Mouse (Mus musculus): ENCODE measurements around the gene Pin1. TPM values are rescaled to one million over a fixed set of nuclear protein-coding genes. Genes with fewer than 3 reads are reported as not detected.
"Not testable (repeated sequence)": the region's sequence is repeated elsewhere in the genome, so short reads cannot be mapped to it uniquely, and the experiment has no call there.

The Pin1 gene
- total RNA-seq, 1 experiment: 66.6 TPM

- H3K27ac ChIP-seq (ENCODE audit: insufficient read depth, low read depth, low read length, poor library complexity, severe bottlenecking): no peak overlapping the region
- in situ Hi-C loops (cut with MboI; ENCODE audit: low sequenced_read_pairs in 2 of 2, unreplicated experiment in 2 of 2): no loop called here
- H3K9me3 ChIP-seq (ENCODE audit: control insufficient read depth, insufficient read depth, low read depth, low read length): no peaks in the 10 kb centered on the region
- TF ChIP-seq ZC3H11A (IDR thresholded peaks at IDR 0.05; ENCODE audit: borderline replicate concordance, low read depth, low read length) (no peak), HCFC1 (IDR thresholded peaks at IDR 0.05; ENCODE audit: borderline replicate concordance, insufficient read depth, low read length) (no peak), ZNF384 (IDR thresholded peaks at IDR 0.05; ENCODE audit: low read depth, low read length) (no peak), CHD2 (IDR thresholded peaks at IDR 0.05; ENCODE audit: low read depth, low read length) (no peak), MAFK (IDR thresholded peaks at IDR 0.05; ENCODE audit: insufficient read depth, low read depth, low read length) (no peak)
- no peaks in the 10 kb centered on the region for H3K36me3 ChIP-seq (ENCODE audit: control insufficient read depth, insufficient read depth, low read length, poor library complexity, severe bottlenecking)
- H3K9ac ChIP-seq (ENCODE audit: insufficient read depth, low read depth, low read length, poor library complexity, severe bottlenecking): no peak overlapping the region
- H3K4me1 ChIP-seq (ENCODE audit: control insufficient read depth in 2 of 2, insufficient read depth in 2 of 2, low read length in 2 of 2, poor library complexity in 1 of 2): peaks cover 0 to 5% of the 10 kb centered on the region in 2 experiments; a peak in 1 of 4 replicates
- DNase-seq (ENCODE audit: low read depth, low spot score): no peak
- no peak overlapping the region for H3K4me3 ChIP-seq (ENCODE audit: insufficient read depth in 1 of 2, low read depth in 1 of 2, low read length in 2 of 2, poor library complexity in 1 of 2, severe bottlenecking in 1 of 2)
Measured at GRCm38 (mm10) chr9:20685081-20685861, 33.4 kb downstream of the Pin1 start.

- no peak overlapping the region for H3K27ac ChIP-seq (ENCODE audit: insufficient read depth, low read depth, low read length, poor library complexity, severe bottlenecking)
- H3K4me1 ChIP-seq (ENCODE audit: control insufficient read depth in 2 of 2, insufficient read depth in 2 of 2, low read length in 2 of 2, poor library complexity in 1 of 2): peaks cover 0 to 5% of the 10 kb centered on the region in 2 experiments; a peak in 1 of 4 replicates
- H3K9ac ChIP-seq (ENCODE audit: insufficient read depth, low read depth, low read length, poor library complexity, severe bottlenecking): no peak overlapping the region
- no peak overlapping the region for H3K4me3 ChIP-seq (ENCODE audit: insufficient read depth in 1 of 2, low read depth in 1 of 2, low read length in 2 of 2, poor library complexity in 1 of 2, severe bottlenecking in 1 of 2)
- in situ Hi-C loops (cut with MboI; ENCODE audit: low sequenced_read_pairs in 2 of 2, unreplicated experiment in 2 of 2): no loop called here
- TF ChIP-seq ZNF384 (IDR thresholded peaks at IDR 0.05; ENCODE audit: low read depth, low read length) (no peak), ZC3H11A (IDR thresholded peaks at IDR 0.05; ENCODE audit: borderline replicate concordance, low read depth, low read length) (no peak), HCFC1 (IDR thresholded peaks at IDR 0.05; ENCODE audit: borderline replicate concordance, insufficient read depth, low read length) (no peak), CHD2 (IDR thresholded peaks at IDR 0.05; ENCODE audit: low read depth, low read length) (no peak), MAFK (IDR thresholded peaks at IDR 0.05; ENCODE audit: insufficient read depth, low read depth, low read length) (no peak)
- DNase-seq (ENCODE audit: low read depth, low spot score): no peak
- H3K36me3 ChIP-seq (ENCODE audit: control insufficient read depth, insufficient read depth, low read length, poor library complexity, severe bottlenecking): no peaks in the 10 kb centered on the region
- no peaks in the 10 kb centered on the region for H3K9me3 ChIP-seq (ENCODE audit: control insufficient read depth, insufficient read depth, low read depth, low read length)
Measured at GRCm38 (mm10) chr9:20689403-20689802, 37.5 kb downstream of the Pin1 start.

GRCm38 (mm10) chr9:20689913-20690312 is 38.0 kb downstream of the Pin1 start:
- Histone ChIP-seq H3K4me3 (ENCODE audit: insufficient read depth in 1 of 2, low read depth in 1 of 2, low read length in 2 of 2, poor library complexity in 1 of 2, severe bottlenecking in 1 of 2) (no peak overlapping the region), H3K4me1 (ENCODE audit: control insufficient read depth in 2 of 2, insufficient read depth in 2 of 2, low read length in 2 of 2, poor library complexity in 1 of 2) (peaks cover 0 to 5% of the 10 kb centered on the region in 2 experiments; a peak in 1 of 4 replicates), H3K36me3 (ENCODE audit: control insufficient read depth, insufficient read depth, low read length, poor library complexity, severe bottlenecking) (no peaks in the 10 kb centered on the region), H3K27ac (ENCODE audit: insufficient read depth, low read depth, low read length, poor library complexity, severe bottlenecking) (no peak overlapping the region), H3K9ac (ENCODE audit: insufficient read depth, low read depth, low read length, poor library complexity, severe bottlenecking) (no peak overlapping the region), H3K9me3 (ENCODE audit: control insufficient read depth, insufficient read depth, low read depth, low read length) (no peaks in the 10 kb centered on the region)
- TF ChIP-seq ZNF384 (IDR thresholded peaks at IDR 0.05; ENCODE audit: low read depth, low read length) (no peak), MAFK (IDR thresholded peaks at IDR 0.05; ENCODE audit: insufficient read depth, low read depth, low read length) (no peak), CHD2 (IDR thresholded peaks at IDR 0.05; ENCODE audit: low read depth, low read length) (no peak), ZC3H11A (IDR thresholded peaks at IDR 0.05; ENCODE audit: borderline replicate concordance, low read depth, low read length) (no peak), HCFC1 (IDR thresholded peaks at IDR 0.05; ENCODE audit: borderline replicate concordance, insufficient read depth, low read length) (no peak)
- no peak for DNase-seq (ENCODE audit: low read depth, low spot score)
- in situ Hi-C loops (cut with MboI; ENCODE audit: low sequenced_read_pairs in 2 of 2, unreplicated experiment in 2 of 2): no loop called here

DNA sequence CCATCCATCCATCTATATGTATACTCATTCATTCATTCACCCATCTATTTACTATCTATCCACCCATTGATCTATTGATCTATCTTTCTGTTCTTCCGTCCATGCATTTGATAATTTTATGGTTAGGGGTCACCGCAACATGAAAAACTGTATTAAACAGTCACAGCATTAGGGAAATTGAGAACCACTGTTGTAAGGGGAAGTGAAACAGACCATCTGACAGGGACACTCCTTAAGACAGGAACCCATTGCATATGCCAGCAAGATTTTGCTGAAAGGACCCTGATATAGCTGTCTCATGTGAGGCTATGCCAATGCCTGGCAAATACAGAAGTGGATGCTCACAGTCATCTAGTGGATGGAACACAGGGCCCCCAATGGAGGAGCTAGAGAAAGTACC is 38.6 kb downstream of the Pin1 start:
- H3K9ac ChIP-seq (ENCODE audit: insufficient read depth, low read depth, low read length, poor library complexity, severe bottlenecking); in situ Hi-C loops (cut with MboI; ENCODE audit: low sequenced_read_pairs in 2 of 2, unreplicated experiment in 2 of 2); H3K36me3 ChIP-seq (ENCODE audit: control insufficient read depth, insufficient read depth, low read length, poor library complexity, severe bottlenecking); H3K9me3 ChIP-seq (ENCODE audit: control insufficient read depth, insufficient read depth, low read depth, low read length); DNase-seq (ENCODE audit: low read depth, low spot score); H3K27ac ChIP-seq (ENCODE audit: insufficient read depth, low read depth, low read length, poor library complexity, severe bottlenecking); H3K4me1 ChIP-seq (ENCODE audit: control insufficient read depth in 2 of 2, insufficient read depth in 2 of 2, low read length in 2 of 2, poor library complexity in 1 of 2); H3K4me3 ChIP-seq (ENCODE audit: insufficient read depth in 1 of 2, low read depth in 1 of 2, low read length in 2 of 2, poor library complexity in 1 of 2, severe bottlenecking in 1 of 2): not testable (repeated sequence)

GRCm38 (mm10) chr9:20692863-20693262 is 41.0 kb downstream of the Pin1 start:
- H3K4me1 ChIP-seq (ENCODE audit: control insufficient read depth in 2 of 2, insufficient read depth in 2 of 2, low read length in 2 of 2, poor library complexity in 1 of 2): peaks cover 0 to 3% of the 10 kb centered on the region in 2 experiments; a peak in 1 of 4 replicates
- no peak overlapping the region for H3K4me3 ChIP-seq (ENCODE audit: insufficient read depth in 1 of 2, low read depth in 1 of 2, low read length in 2 of 2, poor library complexity in 1 of 2, severe bottlenecking in 1 of 2)
- no peak for DNase-seq (ENCODE audit: low read depth, low spot score)
- no peak overlapping the region for H3K9ac ChIP-seq (ENCODE audit: insufficient read depth, low read depth, low read length, poor library complexity, severe bottlenecking)
- no peaks in the 10 kb centered on the region for H3K9me3 ChIP-seq (ENCODE audit: control insufficient read depth, insufficient read depth, low read depth, low read length)
- TF ChIP-seq ZNF384 (IDR thresholded peaks at IDR 0.05; ENCODE audit: low read depth, low read length): no peak
- TF ChIP-seq HCFC1 (IDR thresholded peaks at IDR 0.05; ENCODE audit: borderline replicate concordance, insufficient read depth, low read length): no peak
- H3K27ac ChIP-seq (ENCODE audit: insufficient read depth, low read depth, low read length, poor library complexity, severe bottlenecking): no peak overlapping the region
- in situ Hi-C loops (cut with MboI; ENCODE audit: low sequenced_read_pairs in 2 of 2, unreplicated experiment in 2 of 2): no loop called here
- no peaks in the 10 kb centered on the region for H3K36me3 ChIP-seq (ENCODE audit: control insufficient read depth, insufficient read depth, low read length, poor library complexity, severe bottlenecking)

All from ES-E14 (cell line).